Mouse (Mus musculus) testis, adult 2 months (tissue): Measurements from ENCODE around the gene Fnbp4.

Source experiments
- CTCF ChIP-seq: fragments of 200-500 bp; IDR thresholded peaks from 2 replicates; pipeline ENCODE4 v1.5.1; 2012; ENCODE audit warnings: low read depth, mild to moderate bottlenecking, inconsistent platforms, low read length, moderate library complexity; ENCODE audit not compliant: control insufficient read depth, insufficient read depth, insufficient replicate concordance
- POLR2A ChIP-seq: fragments of 200-500 bp; IDR thresholded peaks from 2 replicates; pipeline ENCODE4 v1.6.1; 2012; ENCODE audit warnings: low read depth, mild to moderate bottlenecking, inconsistent platforms, low read length, moderate library complexity; ENCODE audit not compliant: control insufficient read depth

DNA sequence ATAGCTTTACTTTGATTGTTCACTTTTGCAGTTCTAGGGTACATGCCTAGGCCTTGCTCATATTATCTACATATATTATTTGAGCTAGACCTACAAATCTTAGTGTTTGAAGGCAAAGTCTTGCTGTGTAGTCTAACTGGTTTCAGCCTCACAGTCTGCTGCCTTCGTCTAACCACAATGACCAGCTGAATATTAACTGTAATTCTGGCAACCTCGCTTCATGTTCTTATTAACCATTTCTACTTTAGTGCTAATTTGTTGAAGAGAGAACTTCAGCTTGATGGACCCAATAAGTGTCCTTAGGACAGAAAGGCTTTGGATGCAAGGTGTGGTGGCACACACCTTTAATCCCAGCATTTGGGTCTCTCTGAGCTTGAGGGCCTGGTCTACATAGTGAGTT, 43.0 kb downstream of the Fnbp4 start:
- no peak for TF ChIP-seq CTCF
- TF ChIP-seq POLR2A, result no peak
